Mouse (Mus musculus) large intestine, adult 2 months (tissue): Measurements from ENCODE around the gene Spaca6. TPM values are rescaled to one million over a fixed set of nuclear protein-coding genes. Genes with fewer than 3 reads are reported as not detected.

Experiments used
- DNase-seq: peaks from one replicate; pipeline ENCODE4 v3.0.0-alpha.2; 2012; ENCODE audit warnings: low read depth, low spot score
- WGBS: fragments of 180-500 bp; shearing (Covaris S2); methylation state at CpG from one replicate; pipeline ENCODE4 v1.1.7; 2018; 5-methylcytosine and 5-hydroxymethylcytosine counted together
- polyA plus RNA-seq: library from polyadenylated mRNA; depleted of rRNA; stranded (reverse); fragments of >200 nt; gene quantifications from 2 replicates; pipeline ENCODE4 v1.2.3, GENCODE M21; 2012; rRNA removed

Gene Spaca6
- polyA plus RNA-seq, 1 experiment: 7.7 TPM

DNA sequence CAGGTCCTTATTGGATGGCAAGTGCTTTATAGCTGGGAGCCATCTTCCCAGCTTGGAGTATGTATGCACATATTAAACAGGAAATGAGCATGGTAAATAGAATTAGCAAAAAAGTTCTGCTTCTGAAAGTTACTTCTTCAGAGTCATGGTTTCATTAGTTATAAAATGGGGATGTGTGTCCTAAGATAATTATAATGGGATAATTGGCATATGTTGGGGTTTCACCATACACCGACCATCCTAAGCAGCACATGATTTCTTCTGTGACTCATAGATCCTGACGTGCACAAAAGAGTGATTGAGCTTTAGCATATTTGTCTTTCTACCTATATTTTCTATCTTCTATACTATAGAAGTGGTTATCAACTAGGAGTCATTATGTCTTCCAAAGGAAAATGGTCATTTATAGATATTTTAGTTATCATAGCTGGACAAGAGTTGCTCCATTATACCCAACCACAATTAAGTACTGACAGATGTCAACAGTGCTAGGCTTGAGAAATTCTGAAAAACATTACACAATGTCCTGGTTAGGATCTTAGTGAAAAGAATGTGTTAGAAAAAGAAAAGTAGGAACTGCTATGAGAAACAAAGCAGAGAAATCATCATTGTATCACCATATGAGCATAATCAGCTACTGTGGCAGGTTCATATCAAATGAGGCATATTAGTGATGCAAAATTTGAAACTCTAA lies 62.9 kb downstream of the Spaca6 start:
- WGBS: 72% methylated on average over 2 of the region's 2 CpGs
- DNase-seq: no peak

Other genes with a start within 250 kb of the Spaca6 start
- 5.4 and 8.3 TPM in 2 replicates for gene Lnpep, start 202.1 kb upstream of the Spaca6 start, polyA plus RNA-seq
- gene Vmn2r90, start 123.4 kb upstream of the Spaca6 start, polyA plus RNA-seq: not detected in 2 replicates
- gene Has1, start 28.0 kb downstream of the Spaca6 start, polyA plus RNA-seq: 0.17 and 0.19 TPM in 2 replicates
- 0.75 and 0.79 TPM in 2 replicates for gene Fpr1, start 56.8 kb downstream of the Spaca6 start, polyA plus RNA-seq
- gene Fpr2, start 60.7 kb downstream of the Spaca6 start, polyA plus RNA-seq: 0.76 and 0.80 TPM in 2 replicates
- gene Fpr3, start 60.7 kb downstream of the Spaca6 start, polyA plus RNA-seq: not detected in 2 replicates
- gene Fpr-rs4, start 194.6 kb downstream of the Spaca6 start, polyA plus RNA-seq: not detected in 2 replicates
- not detected in 2 replicates for gene Vmn2r124, start 222.3 kb downstream of the Spaca6 start, polyA plus RNA-seq